Mouse (Mus musculus): Measurements from ENCODE around the gene Igdcc4. TPM values are rescaled to one million over a fixed set of nuclear protein-coding genes. Genes with fewer than 3 reads are reported as not detected.

Igdcc4 gene
- polyA plus RNA-seq, 1 experiment: 0.76 TPM

- H3ac ChIP-seq (ENCODE audit: control insufficient read depth, insufficient read length, low read depth): no peak overlapping the region
- no peak overlapping the region for H3K4me3 ChIP-seq (ENCODE audit: insufficient read depth, poor library complexity, severe bottlenecking)
- no peaks in the 10 kb centered on the region for H3K27me3 ChIP-seq (ENCODE audit: control insufficient read depth, insufficient read depth, insufficient read length)
- TF ChIP-seq CEBPB (IDR thresholded peaks at IDR 0.05; ENCODE audit: low read depth) (no peak), MYOD1 (IDR thresholded peaks at IDR 0.05; ENCODE audit: control insufficient read depth, insufficient read length, low read depth) (no peak), MYOG (IDR thresholded peaks at IDR 0.05; ENCODE audit: control insufficient read depth, extremely low read depth, insufficient read length) (no peak), FOSL1 (IDR thresholded peaks at IDR 0.05; ENCODE audit: insufficient read depth, low read length, poor library complexity, severe bottlenecking) (no peak), USF1 (IDR thresholded peaks at IDR 0.05; ENCODE audit: low read depth) (no peak), MAX (IDR thresholded peaks at IDR 0.05) (no peak), CTCF (IDR thresholded peaks at IDR 0.05; ENCODE audit: control insufficient read depth, insufficient read depth, insufficient read length) (no peak)
- no peaks in the 10 kb centered on the region for H3K36me3 ChIP-seq (ENCODE audit: control insufficient read depth, insufficient read depth)
- H3K79me2 ChIP-seq (ENCODE audit: control insufficient read depth, insufficient read depth): no peaks in the 10 kb centered on the region
- H3K79me3 ChIP-seq (ENCODE audit: low read depth): no peaks in the 10 kb centered on the region
These were observed 2.0 kb downstream of the Igdcc4 start for GRCm38 (mm10) chr9:65103173-65103752.

- H3K4me3 ChIP-seq (ENCODE audit: insufficient read depth, poor library complexity, severe bottlenecking): no peak overlapping the region
- no peaks in the 10 kb centered on the region for H3K36me3 ChIP-seq (ENCODE audit: control insufficient read depth, insufficient read depth)
- H3ac ChIP-seq (ENCODE audit: control insufficient read depth, insufficient read length, low read depth): no peak overlapping the region
- H3K27me3 ChIP-seq (ENCODE audit: control insufficient read depth, insufficient read depth, insufficient read length): no peaks in the 10 kb centered on the region
- H3K79me3 ChIP-seq (ENCODE audit: low read depth): no peaks in the 10 kb centered on the region
- TF ChIP-seq FOSL1 (IDR thresholded peaks at IDR 0.05; ENCODE audit: insufficient read depth, low read length, poor library complexity, severe bottlenecking) (no peak), MYOD1 (IDR thresholded peaks at IDR 0.05; ENCODE audit: control insufficient read depth, insufficient read length, low read depth) (no peak), MAX (IDR thresholded peaks at IDR 0.05) (no peak), CEBPB (IDR thresholded peaks at IDR 0.05; ENCODE audit: low read depth) (no peak), CTCF (IDR thresholded peaks at IDR 0.05; ENCODE audit: control insufficient read depth, insufficient read depth, insufficient read length) (no peak), MYOG (IDR thresholded peaks at IDR 0.05; ENCODE audit: control insufficient read depth, extremely low read depth, insufficient read length) (no peak), USF1 (IDR thresholded peaks at IDR 0.05; ENCODE audit: low read depth) (no peak)
- H3K79me2 ChIP-seq (ENCODE audit: control insufficient read depth, insufficient read depth): no peaks in the 10 kb centered on the region
These were observed 5.5 kb downstream of the Igdcc4 start for GRCm38 (mm10) chr9:65106821-65107220.

- TF ChIP-seq MYOG (IDR thresholded peaks at IDR 0.05; ENCODE audit: control insufficient read depth, extremely low read depth, insufficient read length): no peak
- no peak for TF ChIP-seq MAX (IDR thresholded peaks at IDR 0.05)
- no peak for TF ChIP-seq MYOD1 (IDR thresholded peaks at IDR 0.05; ENCODE audit: control insufficient read depth, insufficient read length, low read depth)
- no peak for TF ChIP-seq CTCF (IDR thresholded peaks at IDR 0.05; ENCODE audit: control insufficient read depth, insufficient read depth, insufficient read length)
- TF ChIP-seq USF1 (IDR thresholded peaks at IDR 0.05; ENCODE audit: low read depth): no peak
- TF ChIP-seq CEBPB (IDR thresholded peaks at IDR 0.05; ENCODE audit: low read depth): no peak
- TF ChIP-seq FOSL1 (IDR thresholded peaks at IDR 0.05; ENCODE audit: insufficient read depth, low read length, poor library complexity, severe bottlenecking): no peak
- H3K36me3 ChIP-seq (ENCODE audit: control insufficient read depth, insufficient read depth): no peaks in the 10 kb centered on the region
- no peak overlapping the region for H3ac ChIP-seq (ENCODE audit: control insufficient read depth, insufficient read length, low read depth)
- no peak overlapping the region for H3K4me3 ChIP-seq (ENCODE audit: insufficient read depth, poor library complexity, severe bottlenecking)
- H3K79me3 ChIP-seq (ENCODE audit: low read depth): no peaks in the 10 kb centered on the region
- no peaks in the 10 kb centered on the region for H3K27me3 ChIP-seq (ENCODE audit: control insufficient read depth, insufficient read depth, insufficient read length)
- no peaks in the 10 kb centered on the region for H3K79me2 ChIP-seq (ENCODE audit: control insufficient read depth, insufficient read depth)
These were observed 6.6 kb downstream of the Igdcc4 start for GRCm38 (mm10) chr9:65107893-65108292.

GRCm38 (mm10) chr9:65109132-65110072 is 8.1 kb downstream of the Igdcc4 start:
- Histone ChIP-seq H3K4me3 (ENCODE audit: insufficient read depth, poor library complexity, severe bottlenecking) (no peak overlapping the region), H3K36me3 (ENCODE audit: control insufficient read depth, insufficient read depth) (no peaks in the 10 kb centered on the region), H3K79me3 (ENCODE audit: low read depth) (no peaks in the 10 kb centered on the region), H3K79me2 (ENCODE audit: control insufficient read depth, insufficient read depth) (no peaks in the 10 kb centered on the region), H3K27me3 (ENCODE audit: control insufficient read depth, insufficient read depth, insufficient read length) (no peaks in the 10 kb centered on the region), H3ac (ENCODE audit: control insufficient read depth, insufficient read length, low read depth) (no peak overlapping the region)
- TF ChIP-seq MYOD1 (IDR thresholded peaks at IDR 0.05; ENCODE audit: control insufficient read depth, insufficient read length, low read depth) (no peak), FOSL1 (IDR thresholded peaks at IDR 0.05; ENCODE audit: insufficient read depth, low read length, poor library complexity, severe bottlenecking) (no peak), CEBPB (IDR thresholded peaks at IDR 0.05; ENCODE audit: low read depth) (no peak), MAX (IDR thresholded peaks at IDR 0.05) (no peak), USF1 (IDR thresholded peaks at IDR 0.05; ENCODE audit: low read depth) (no peak), CTCF (IDR thresholded peaks at IDR 0.05; ENCODE audit: control insufficient read depth, insufficient read depth, insufficient read length) (no peak), MYOG (IDR thresholded peaks at IDR 0.05; ENCODE audit: control insufficient read depth, extremely low read depth, insufficient read length) (no peak)

GRCm38 (mm10) chr9:65111698-65112097 is 10.4 kb downstream of the Igdcc4 start:
- Histone ChIP-seq H3K79me3 (ENCODE audit: low read depth) (no peaks in the 10 kb centered on the region), H3K27me3 (ENCODE audit: control insufficient read depth, insufficient read depth, insufficient read length) (no peaks in the 10 kb centered on the region), H3K79me2 (ENCODE audit: control insufficient read depth, insufficient read depth) (no peaks in the 10 kb centered on the region), H3K4me3 (ENCODE audit: insufficient read depth, poor library complexity, severe bottlenecking) (no peak overlapping the region), H3K36me3 (ENCODE audit: control insufficient read depth, insufficient read depth) (no peaks in the 10 kb centered on the region), H3ac (ENCODE audit: control insufficient read depth, insufficient read length, low read depth) (no peak overlapping the region)
- TF ChIP-seq FOSL1 (IDR thresholded peaks at IDR 0.05; ENCODE audit: insufficient read depth, low read length, poor library complexity, severe bottlenecking): no peak
- TF ChIP-seq MYOD1 (IDR thresholded peaks at IDR 0.05; ENCODE audit: control insufficient read depth, insufficient read length, low read depth): no peak
- TF ChIP-seq MYOG (IDR thresholded peaks at IDR 0.05; ENCODE audit: control insufficient read depth, extremely low read depth, insufficient read length): no peak

Measured in C2C12 (cell line).